Mouse (Mus musculus): Measurements from ENCODE around the gene Gm3285.
A peak's percentile ranks its signal among the peaks of the same experiment; 100 is the strongest.

The Gm3285 gene

DNA sequence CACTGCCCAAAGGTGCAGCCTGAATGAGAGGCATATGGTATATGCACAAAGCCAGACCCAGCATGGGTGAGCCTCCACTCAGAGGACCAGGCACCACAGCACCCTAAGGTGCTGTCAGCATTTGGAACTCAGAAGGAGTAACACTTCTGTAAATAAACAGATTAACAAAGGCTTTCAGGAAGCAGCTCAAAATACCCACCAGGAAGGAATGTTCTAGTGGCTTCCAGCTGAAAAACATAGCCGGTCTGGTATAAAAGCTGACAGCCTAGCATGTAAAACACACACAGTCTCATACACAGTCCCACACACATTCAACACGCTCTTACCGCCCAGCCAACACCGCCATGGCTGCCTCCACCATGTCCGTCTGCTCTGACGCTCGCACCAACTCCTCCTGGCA is at the start of gene Gm3285:
Gm3285 (plus strand) TSS at position 301 of the 400 bp plus-strand sequence.
- DNase-seq = no peak

DNA sequence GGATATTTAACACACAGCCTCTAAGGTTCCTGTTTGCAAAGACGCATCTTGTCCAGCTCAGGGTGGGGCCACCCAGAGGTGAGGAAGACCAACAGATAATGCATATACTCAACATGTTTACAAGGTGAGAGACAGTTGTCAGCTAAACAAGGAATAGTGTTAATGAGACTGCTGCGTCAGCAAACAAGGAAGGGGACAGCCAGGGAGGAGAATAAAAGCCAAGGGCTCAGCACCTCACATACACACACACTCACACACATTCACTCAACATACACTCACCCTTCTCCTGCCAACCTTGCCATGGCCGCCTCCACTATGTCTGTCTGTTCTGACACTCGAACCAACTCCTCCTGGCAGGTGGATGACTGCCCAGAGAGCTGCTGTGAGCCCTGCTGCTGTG is 47.4 kb upstream of the Gm3285 start, which contains the start of gene Gm2696:
Gm2696 (plus strand) TSS at position 301 of the 400 bp plus-strand sequence.
- no peak for DNase-seq

- DNase-seq = peak; percentile 13
Observed at GRCm38 (mm10) chr10:77815514-77815913, 46.3 kb upstream of the Gm3285 start.

DNA sequence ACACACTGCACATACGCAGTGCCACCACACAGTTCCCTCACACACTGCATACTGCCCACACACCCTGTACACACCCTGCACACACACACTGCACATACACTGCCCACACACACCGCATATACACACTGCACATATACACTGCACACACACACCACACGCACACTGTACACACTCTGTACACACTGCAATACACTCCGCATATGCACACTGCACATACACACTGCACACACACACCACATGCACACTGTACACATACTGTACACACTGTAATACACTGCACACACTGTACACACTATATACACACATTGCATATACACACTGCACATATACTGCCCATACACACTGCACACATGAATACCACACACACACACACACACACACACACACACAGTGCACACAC is 43.3 kb upstream of the Gm3285 start:
- DNase-seq = no peak

GRCm38 (mm10) chr10:77819203-77819602 is 42.6 kb upstream of the Gm3285 start:
- DNase-seq = no peak

GRCm38 (mm10) chr10:77826951-77827350 is 34.8 kb upstream of the Gm3285 start, which contains the start of gene Krtap10-4:
Krtap10-4 (minus strand) TSS chr10:77827095.
- DNase-seq = no peak

DNA sequence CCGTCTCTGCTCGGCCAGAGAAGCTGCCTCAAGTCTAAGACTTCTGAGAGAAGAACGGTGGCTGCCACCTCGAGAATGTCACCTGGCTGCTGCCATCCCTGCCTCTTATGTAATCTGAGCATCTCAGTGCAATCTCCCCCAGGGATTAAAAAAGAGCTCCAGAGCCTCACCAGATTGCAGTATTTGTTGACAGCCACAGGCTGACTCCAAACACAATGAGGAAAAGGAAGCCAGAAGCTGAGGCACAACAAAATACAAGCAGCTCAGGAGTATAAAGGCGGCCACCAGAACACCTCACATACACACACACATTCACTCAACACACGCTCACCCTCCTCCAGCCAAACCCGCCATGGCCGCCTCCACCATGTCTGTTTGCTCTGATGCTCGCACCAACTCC is 26.1 kb upstream of the Gm3285 start, which contains the start of gene Krtap10-10:
Krtap10-10 (plus strand) TSS at position 301 of the 400 bp plus-strand sequence.
- DNase-seq = no peak

GRCm38 (mm10) chr10:77839006-77839405 is 22.8 kb upstream of the Gm3285 start:
- no peak for DNase-seq

DNA sequence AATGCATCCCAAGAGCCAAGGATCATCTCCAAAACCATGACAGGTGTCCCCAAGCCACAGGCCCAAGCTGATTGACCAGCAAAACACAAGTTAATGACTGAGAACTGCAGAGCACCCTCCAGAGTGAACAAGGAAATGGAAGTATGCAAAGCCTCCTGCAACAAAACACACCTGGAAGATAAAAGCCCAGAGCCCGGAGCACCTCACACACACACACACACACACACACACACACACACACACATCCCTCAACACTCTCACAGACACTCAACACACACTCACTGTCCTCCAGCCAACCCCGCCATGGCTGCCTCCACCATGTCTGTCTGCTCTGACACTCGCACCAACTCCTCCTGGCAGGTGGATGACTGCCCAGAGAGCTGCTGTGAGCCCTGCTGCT is 15.3 kb upstream of the Gm3285 start, which contains the start of gene Gm36176:
Gm36176 (plus strand) TSS at position 301 of the 400 bp plus-strand sequence.
- DNase-seq = no peak

GRCm38 (mm10) chr10:77846961-77847360 is 14.8 kb upstream of the Gm3285 start:
- no peak for DNase-seq

GRCm38 (mm10) chr10:77847538-77847937 is 14.2 kb upstream of the Gm3285 start:
- no peak for DNase-seq

DNA sequence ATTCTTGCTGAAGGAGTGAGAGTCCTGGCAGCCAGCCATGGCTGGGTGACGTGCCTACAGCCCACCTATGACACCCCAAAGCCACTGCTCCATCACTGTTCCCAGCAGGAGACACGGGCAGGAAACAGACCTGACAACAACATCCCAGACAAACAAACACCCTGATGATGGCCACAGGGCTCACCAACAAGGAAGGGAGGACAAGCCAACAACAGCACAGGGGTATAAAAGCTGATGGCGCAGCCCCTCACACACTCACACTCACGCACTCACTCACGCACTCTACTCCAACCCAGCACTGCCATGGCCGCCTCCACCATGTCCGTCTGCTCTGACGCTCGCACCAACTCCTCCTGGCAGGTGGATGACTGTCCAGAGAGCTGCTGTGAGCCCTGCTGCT is 9.2 kb upstream of the Gm3285 start, which contains the start of gene Gm10318:
Gm10318 (plus strand) TSS at position 301 of the 400 bp plus-strand sequence.
- no peak for DNase-seq

- peak; percentile 85 for DNase-seq
Observed at GRCm38 (mm10) chr10:77864067-77864761, 2.4 kb downstream of the Gm3285 start.

DNA sequence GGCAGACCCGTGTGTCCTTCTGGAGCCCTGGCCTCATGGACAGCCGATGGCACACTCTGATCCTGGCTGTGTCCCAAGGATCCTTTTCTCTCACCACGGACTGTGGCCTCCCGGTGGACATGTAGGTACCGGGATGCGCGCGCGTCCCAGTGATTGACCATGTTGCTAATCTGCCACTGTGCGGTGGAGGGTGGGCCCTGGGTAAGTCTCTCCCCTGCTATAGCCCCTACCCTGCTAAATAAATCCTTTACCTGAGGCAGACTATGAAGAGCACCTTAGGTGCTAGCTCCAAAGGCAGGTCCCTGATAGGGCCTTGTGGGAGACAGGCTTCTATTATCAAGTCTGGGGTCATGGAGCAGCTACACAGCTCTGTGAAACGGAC is 3.0 kb downstream of the Gm3285 start:
- no peak for DNase-seq

GRCm38 (mm10) chr10:77867546-77867945 is 5.8 kb downstream of the Gm3285 start:
- DNase-seq = no peak

GRCm38 (mm10) chr10:77869651-77870050 is 7.9 kb downstream of the Gm3285 start:
- no peak for DNase-seq

GRCm38 (mm10) chr10:77878985-77879384 is 17.2 kb downstream of the Gm3285 start:
- peak; percentile 53 for DNase-seq

DNA sequence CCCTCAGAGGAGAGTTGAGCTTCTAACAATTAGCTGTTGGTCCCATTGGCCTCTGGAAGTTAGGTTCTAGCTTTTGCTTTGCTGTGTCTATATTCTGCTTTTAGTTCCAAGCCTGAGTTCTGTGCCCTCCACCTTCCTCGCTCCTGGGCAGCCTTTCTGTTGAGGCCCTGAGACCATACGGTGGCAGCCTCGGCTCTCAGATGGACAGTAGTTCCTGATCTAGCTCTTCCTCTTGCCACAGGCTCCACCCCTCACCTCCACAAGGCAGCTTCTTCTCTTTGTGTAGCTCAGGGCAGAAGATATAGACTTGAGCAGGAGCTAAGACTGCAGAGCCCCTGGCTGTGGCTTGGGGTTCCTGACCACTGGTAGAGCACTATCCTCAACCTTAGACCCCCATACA is 18.5 kb downstream of the Gm3285 start:
- no peak for DNase-seq

GRCm38 (mm10) chr10:77882553-77882952 is 20.8 kb downstream of the Gm3285 start:
- no peak for DNase-seq

DNA sequence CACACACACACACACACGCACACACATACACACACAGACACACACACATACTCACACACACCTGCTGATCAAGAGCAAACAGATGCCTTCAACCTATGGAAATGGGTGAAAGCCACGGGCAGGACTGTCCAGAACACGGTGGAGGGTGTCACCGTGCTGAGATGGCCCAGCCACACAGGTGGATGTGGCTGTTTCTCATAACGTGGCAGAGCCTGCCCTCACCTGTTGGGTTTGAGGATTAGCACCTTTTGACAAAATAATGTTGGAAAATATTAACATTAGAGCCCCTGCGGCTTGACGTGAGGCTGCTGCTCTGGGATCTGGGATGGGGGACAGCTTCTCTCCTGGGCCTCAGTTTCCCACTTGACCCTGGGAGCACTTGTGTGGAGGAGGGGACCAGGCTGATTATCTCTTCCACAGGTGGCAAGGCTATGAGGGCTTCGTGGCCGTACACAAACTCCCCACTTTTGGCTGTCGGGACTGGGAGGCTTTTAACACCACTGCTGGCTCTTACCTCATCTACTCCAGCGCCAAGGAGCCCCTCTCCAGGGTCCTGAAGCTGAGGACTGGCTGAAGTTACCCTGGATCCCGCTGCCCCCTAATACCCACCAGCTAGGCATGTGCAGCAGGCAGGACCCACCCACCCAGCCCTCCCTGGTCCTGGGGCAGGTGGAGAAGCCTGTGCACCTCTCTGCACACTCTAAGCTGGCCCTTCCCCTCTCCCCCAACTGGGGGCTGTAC is 24.4 kb downstream of the Gm3285 start:
- no peak for DNase-seq

GRCm38 (mm10) chr10:77890987-77891565 is 29.3 kb downstream of the Gm3285 start:
- DNase-seq = no peak

DNA sequence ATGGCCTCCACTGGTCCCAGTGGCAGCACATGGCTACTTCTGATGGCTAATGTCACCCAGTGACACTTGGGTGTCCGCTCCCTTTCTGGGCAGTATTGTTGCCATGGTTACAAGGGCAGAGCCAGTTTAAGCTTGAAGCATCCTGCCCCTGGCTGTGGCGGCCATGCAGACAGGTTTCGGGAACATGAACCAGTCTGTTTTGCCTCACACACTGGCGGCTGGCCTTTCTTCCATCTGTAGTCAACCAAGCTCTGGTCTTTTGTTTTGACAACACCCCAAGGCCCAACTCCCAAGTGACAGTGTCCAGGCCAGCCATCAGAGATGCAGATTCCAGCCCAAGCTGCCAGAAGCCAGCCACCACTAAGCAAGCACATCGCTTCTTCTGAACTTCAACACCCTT is 33.8 kb downstream of the Gm3285 start:
- peak; percentile 16 for DNase-seq

- peak; percentile 87 for DNase-seq
Observed at GRCm38 (mm10) chr10:77900126-77900525, 38.4 kb downstream of the Gm3285 start.

Data from kidney, adult 9 months (tissue).